Mouse (Mus musculus) CH12.LX (cell line): ENCODE measurements around the gene Nrm. TPM values are rescaled to one million over a fixed set of nuclear protein-coding genes. Genes with fewer than 3 reads are reported as not detected.

Source experiments
- DNase-seq: peaks from one replicate; pipeline ENCODE4 v3.0.0-alpha.2; 2013; ENCODE audit errors: extremely low read depth
- H3K27ac ChIP-seq: 2 replicates; pipeline ENCODE4 v1.5.1; 2012; ENCODE audit warnings: low read depth, mild to moderate bottlenecking, control low read depth, moderate library complexity; ENCODE audit not compliant: insufficient read depth
- H3K27me3 ChIP-seq: replicated peaks from 2 replicates; pipeline ENCODE3; 2012; ENCODE audit warnings: inconsistent platforms
- H3K36me3 ChIP-seq, 2 experiments: replicated peaks in 1 of 2; 2 replicates each; pipeline versions ENCODE3 to v1.6.1; 2012; ENCODE audit warnings: inconsistent platforms in 1 of 2, low read length in 1 of 2, mild to moderate bottlenecking in 1 of 2, mixed read lengths in 1 of 2, moderate library complexity in 1 of 2; ENCODE audit not compliant: control insufficient read depth in 1 of 2, insufficient read depth in 1 of 2
- H3K4me1 ChIP-seq, 2 experiments: 2 replicates each; pipeline ENCODE4 v1.6.1; 2012; ENCODE audit warnings: inconsistent platforms in 1 of 2, moderate library complexity in 1 of 2; ENCODE audit not compliant: insufficient read depth in 2 of 2, control insufficient read depth in 1 of 2
- H3K4me2 ChIP-seq: 2 replicates; pipeline ENCODE4 v1.6.1; 2012; ENCODE audit warnings: low read depth, mild to moderate bottlenecking, control low read depth; ENCODE audit not compliant: poor library complexity, insufficient read depth, severe bottlenecking
- H3K4me3 ChIP-seq, 3 experiments: fragments of 150-350 bp in 1 of 3; sonication (generic) in 1 of 3; replicated peaks in 1 of 3; 2 replicates each; pipeline versions ENCODE3 to v1.5.1; 2011 to 2012; ENCODE audit warnings: low read depth in 2 of 3, low read length in 2 of 3, mild to moderate bottlenecking in 2 of 3, moderate library complexity in 2 of 3, control low read depth in 1 of 3, improper control_type of control experiment in 1 of 3, inconsistent platforms in 1 of 3, mixed read lengths in 1 of 3; ENCODE audit not compliant: poor library complexity in 1 of 3
- H3K79me2 ChIP-seq: replicated peaks from 2 replicates; pipeline ENCODE4 v1.6.1; 2012; ENCODE audit warnings: mild to moderate bottlenecking, moderate library complexity; ENCODE audit not compliant: control insufficient read depth, poor library complexity, insufficient read depth, severe bottlenecking; ENCODE audit errors: extremely low read depth
- H3K9ac ChIP-seq: 2 replicates; pipeline ENCODE4 v1.6.1; 2012; ENCODE audit warnings: low read depth, mild to moderate bottlenecking, control low read depth, moderate library complexity; ENCODE audit not compliant: insufficient read depth
- H3K9me3 ChIP-seq: replicated peaks from 2 replicates; pipeline ENCODE3; 2012; ENCODE audit warnings: low read length, inconsistent platforms, mixed read lengths
- BHLHE40 ChIP-seq: IDR thresholded peaks from 2 replicates; pipeline ENCODE4 v1.6.1; 2011; ENCODE audit warnings: mild to moderate bottlenecking, low read depth, low read length, improper control_type of control experiment
- CHD1 ChIP-seq: IDR thresholded peaks from 2 replicates; pipeline ENCODE4 v1.6.1; 2012; ENCODE audit warnings: low read depth, low read length, improper control_type of control experiment, inconsistent platforms
- CHD2 ChIP-seq: IDR thresholded peaks from 2 replicates; pipeline ENCODE4 v1.6.1; 2011; ENCODE audit warnings: low read length, improper control_type of control experiment
- ELF1 ChIP-seq: IDR thresholded peaks from 2 replicates; pipeline ENCODE4 v1.6.1; 2014; ENCODE audit warnings: low read depth, mild to moderate bottlenecking, inconsistent platforms, low read length, improper control_type of control experiment
- ETS1 ChIP-seq: conservative IDR thresholded peaks from 2 replicates; pipeline ENCODE4 v1.6.1; 2012; ENCODE audit warnings: low read depth, mild to moderate bottlenecking, inconsistent platforms, low read length, improper control_type of control experiment, moderate library complexity
- GABPA ChIP-seq: IDR thresholded peaks from 2 replicates; pipeline ENCODE4 v1.6.1; 2012; ENCODE audit warnings: low read depth, low read length, improper control_type of control experiment, inconsistent platforms; ENCODE audit not compliant: insufficient replicate concordance
- HCFC1 ChIP-seq: IDR thresholded peaks from 2 replicates; pipeline ENCODE4 v1.6.1; 2012; ENCODE audit warnings: low read depth, mild to moderate bottlenecking, inconsistent platforms, low read length, improper control_type of control experiment
- KAT2A ChIP-seq: IDR thresholded peaks from 2 replicates; pipeline ENCODE4 v1.6.1; 2012; ENCODE audit warnings: low read length, improper control_type of control experiment, inconsistent platforms; ENCODE audit not compliant: insufficient replicate concordance
- MAFK ChIP-seq: IDR thresholded peaks from 2 replicates; pipeline ENCODE4 v1.6.1; 2011; ENCODE audit warnings: low read length, improper control_type of control experiment; ENCODE audit not compliant: insufficient replicate concordance
- MAX ChIP-seq: IDR thresholded peaks from 2 replicates; pipeline ENCODE4 v1.6.1; 2011; ENCODE audit warnings: low read length, improper control_type of control experiment
- NELFE ChIP-seq: IDR thresholded peaks from 2 replicates; pipeline ENCODE4 v1.6.1; 2011; ENCODE audit warnings: low read depth, low read length, improper control_type of control experiment
- NRF1 ChIP-seq: IDR thresholded peaks from 2 replicates; pipeline ENCODE4 v1.6.1; 2014; ENCODE audit warnings: low read depth, mild to moderate bottlenecking, inconsistent platforms, low read length, improper control_type of control experiment, moderate library complexity
- POLR2A ChIP-seq: IDR thresholded peaks from 2 replicates; pipeline ENCODE4 v1.6.1; 2011; ENCODE audit warnings: low read depth, mild to moderate bottlenecking, improper control_type of control experiment, low read length
- POLR2AphosphoS2 ChIP-seq: IDR thresholded peaks from 2 replicates; pipeline ENCODE4 v1.6.1; 2011; ENCODE audit warnings: low read depth, low read length, improper control_type of control experiment
- RAD21 ChIP-seq: IDR thresholded peaks from 2 replicates; pipeline ENCODE4 v1.6.1; 2011; ENCODE audit warnings: low read depth, mild to moderate bottlenecking, low read length, improper control_type of control experiment, moderate library complexity
- SIN3A ChIP-seq: IDR thresholded peaks from 2 replicates; pipeline ENCODE4 v1.6.1; 2012; ENCODE audit warnings: low read length, improper control_type of control experiment, inconsistent platforms
- SMC3 ChIP-seq: IDR thresholded peaks from 2 replicates; pipeline ENCODE4 v1.6.1; 2011; ENCODE audit warnings: low read depth, low read length, improper control_type of control experiment
- TBP ChIP-seq: conservative IDR thresholded peaks from 2 replicates; pipeline ENCODE4 v1.6.1; 2011; ENCODE audit warnings: low read depth, low read length, improper control_type of control experiment
- USF1 ChIP-seq: IDR thresholded peaks from 2 replicates; pipeline ENCODE4 v1.6.1; 2014; ENCODE audit warnings: low read depth, mild to moderate bottlenecking, inconsistent platforms, low read length, improper control_type of control experiment
- USF2 ChIP-seq: conservative IDR thresholded peaks from 2 replicates; pipeline ENCODE4 v1.6.1; 2011; ENCODE audit warnings: low read depth, low read length, improper control_type of control experiment
- ZC3H11A ChIP-seq: IDR thresholded peaks from 2 replicates; pipeline ENCODE4 v1.6.1; 2012; ENCODE audit warnings: low read depth, mild to moderate bottlenecking, inconsistent platforms, low read length, improper control_type of control experiment
- ZKSCAN1 ChIP-seq: IDR thresholded peaks from 2 replicates; pipeline ENCODE4 v1.6.1; 2012; ENCODE audit warnings: low read depth, inconsistent platforms, low read length, improper control_type of control experiment, borderline replicate concordance
- ZMIZ1 ChIP-seq: IDR thresholded peaks from 2 replicates; pipeline ENCODE4 v1.6.1; 2012; ENCODE audit warnings: low read depth, mild to moderate bottlenecking, inconsistent platforms, low read length, improper control_type of control experiment
- dilution Hi-C: fragments of 300-500 bp; cut with MboI; formaldehyde crosslinking; loops from 2 replicates; pipeline ENCODE4 v1.14.3; 2020; ENCODE audit warnings: low sequenced_read_pairs; ENCODE audit not compliant: extremely low pct_unique_long_range_greater_than_20kb, extremely low pct_ligation_motif_present
- in situ Hi-C: fragments of 300-500 bp; cut with MboI; formaldehyde crosslinking; loops from 3 replicates; pipeline ENCODE4 v1.14.3; 2019; ENCODE audit warnings: low sequenced_read_pairs, low pct_ligation_motif_present, low pct_unique_long_range_greater_than_20kb, mixed read lengths
- polyA plus RNA-seq: library from polyadenylated mRNA; unstranded; fragments of >175 nt; gene quantifications from 2 replicates; pipeline ENCODE4 v1.2.1, GENCODE M21; 2012; ENCODE audit warnings: low read depth; ENCODE audit not compliant: insufficient read length
- total RNA-seq, 2 experiments: library from RNA; depleted of rRNA; stranded (reverse); fragments of 300-350 nt in 1 of 2; fragments of >200 nt in 1 of 2; gene quantifications; 2 replicates each; pipeline ENCODE4 v1.2.3; 2012 to 2014

Nrm gene
- total and polyA plus RNA-seq, 3 experiments: 12.1 to 16.7 (median 15.4) TPM

- dilution Hi-C loops (no loop called here), in situ Hi-C loops (no loop called here)
- no peaks in the 10 kb centered on the region for H3K27me3 ChIP-seq
- H3K79me2 ChIP-seq: peaks cover 20% of the 10 kb centered on the region
- H3K4me3 ChIP-seq: no peak overlapping the region
- H3K9ac ChIP-seq: no peak overlapping the region
- DNase-seq: no peak
- H3K4me2 ChIP-seq: no peak overlapping the region
- H3K27ac ChIP-seq: no peak overlapping the region
- peaks cover 5 to 16% of the 10 kb centered on the region in 2 experiments for H3K4me1 ChIP-seq
- H3K36me3 ChIP-seq: peaks cover 70 to 79% of the 10 kb centered on the region in 2 experiments
- no peaks in the 10 kb centered on the region for H3K9me3 ChIP-seq
- no peak for TF ChIP-seq ZMIZ1
- TF ChIP-seq HCFC1: no peak
- no peak for TF ChIP-seq POLR2AphosphoS2
- TF ChIP-seq NRF1: no peak
- no peak for TF ChIP-seq POLR2A
These were observed 22.7 kb downstream of the Nrm start for GRCm38 (mm10) chr17:35883777-35884176.

- DNase-seq: no peak
- H3K36me3 ChIP-seq: peaks cover 80 to 97% of the 10 kb centered on the region in 2 experiments
- no peak overlapping the region for H3K4me2 ChIP-seq
- no peak overlapping the region for H3K9ac ChIP-seq
- TF ChIP-seq GABPA (no peak), ELF1 (no peak), MAFK (no peak), SMC3 (no peak), BHLHE40 (no peak), USF1 (no peak), ZC3H11A (no peak), ZMIZ1 (no peak)
- no peaks in the 10 kb centered on the region for H3K4me1 ChIP-seq
- no peak overlapping the region for H3K4me3 ChIP-seq
- H3K27me3 ChIP-seq: no peaks in the 10 kb centered on the region
- H3K9me3 ChIP-seq: no peaks in the 10 kb centered on the region
- dilution Hi-C loops (no loop called here), in situ Hi-C loops (no loop called here)
- H3K79me2 ChIP-seq: no peaks in the 10 kb centered on the region
- H3K27ac ChIP-seq: no peak overlapping the region
These were observed 26.6 kb downstream of the Nrm start for GRCm38 (mm10) chr17:35887725-35888124.

GRCm38 (mm10) chr17:35896781-35897643, 35.9 kb downstream of the Nrm start, which contains the start of gene 2310061I04Rik:
Gene 2310061I04Rik, minus strand, starts transcription at chr17:35897431.
- DNase-seq: peak; percentile 90
- dilution Hi-C loops: no loop called here
- peaks cover 7 to 23% of the 10 kb centered on the region in 2 experiments for H3K4me1 ChIP-seq
- TF ChIP-seq BHLHE40: peak; percentile 97
- TF ChIP-seq ELF1: 0 out of 2 replicates have a peak, but pooled peaks have one; percentile 40
- TF ChIP-seq KAT2A: no peak
- TF ChIP-seq RAD21: no peak
- TF ChIP-seq NELFE: peak; percentile 59
- peak; percentile 63; the same call in 1 of the 2 replicates for TF ChIP-seq SIN3A
- no peak for TF ChIP-seq USF2
- TF ChIP-seq NRF1: peak; percentile 87
- TF ChIP-seq MAX: peak; percentile 60
- no peak for TF ChIP-seq ZMIZ1
- peak; percentile 53; the same call in 1 of the 2 replicates for TF ChIP-seq TBP
- no peak for TF ChIP-seq CHD2
- TF ChIP-seq SMC3: no peak
- TF ChIP-seq ZKSCAN1: no peak
- no peak for TF ChIP-seq ETS1
- peak; percentile 63 for TF ChIP-seq HCFC1
- TF ChIP-seq CHD1: no peak

More at GRCm38 (mm10) chr17:35896781-35897643, 35.9 kb downstream of the Nrm start, which contains the start of gene 2310061I04Rik:
- Histone ChIP-seq H3K27me3 (no peaks in the 10 kb centered on the region), H3K4me2 (peak within 1 kb of the TSS; percentile 68), H3K9ac (peak within 1 kb of the TSS; percentile 58), H3K36me3 (peaks cover 22 to 57% of the 10 kb centered on the region in 2 experiments), H3K27ac (peak within 1 kb of the TSS; percentile 87), H3K79me2 (peaks cover 9% of the 10 kb centered on the region), H3K9me3 (no peaks in the 10 kb centered on the region), H3K4me3 (peak within 1 kb of the TSS; percentile 69 to 87 (median 70))
- in situ Hi-C loops: no loop called here
